Mouse (Mus musculus) regulatory T cell (primary cell): Measurements from ENCODE around the gene Plaa.
"Not testable (repeated sequence)": the region's sequence is repeated elsewhere in the genome, so short reads cannot be mapped to it uniquely, and the experiment has no call there.

Experiments used
- in situ Hi-C: fragments of 300-600 bp; cut with MboI, MseI; formaldehyde crosslinking; loops from one replicate; pipeline ENCODE4 v1.15.1; 2025; ENCODE audit warnings: high pct_unique_total_duplicates

Plaa gene

DNA sequence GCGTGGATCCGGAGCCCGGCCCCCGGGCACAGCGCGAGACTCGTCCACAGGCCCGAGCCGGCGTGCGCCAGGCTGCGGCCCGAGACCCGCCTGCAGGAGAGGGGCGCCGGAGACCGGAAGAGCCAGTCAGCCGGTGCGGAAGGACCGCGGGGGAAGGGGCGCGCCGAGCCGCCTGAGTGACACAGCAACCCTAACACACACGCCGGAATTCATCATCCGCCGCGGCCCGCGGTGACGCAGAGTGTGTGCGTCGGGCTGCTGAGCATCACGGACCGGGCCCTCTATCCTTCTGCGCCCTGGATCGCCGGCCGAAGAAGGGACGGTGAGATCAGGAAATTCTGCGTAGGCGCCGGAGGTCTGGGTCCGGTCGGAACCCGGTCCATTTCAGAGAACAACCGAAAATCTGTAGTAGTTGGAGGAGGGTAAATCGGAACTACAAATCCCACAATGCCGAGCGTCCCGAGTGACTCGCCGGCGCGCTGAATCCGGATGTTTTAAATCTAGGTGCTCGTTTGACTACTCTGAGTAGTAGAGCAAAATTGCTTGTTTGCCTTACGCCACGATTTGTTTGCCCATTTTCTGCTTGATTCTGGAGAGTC, at the start of gene Plaa:
Gene Plaa (minus strand): TSS at position 214 of the 599 bp plus-strand sequence.
- in situ Hi-C loops, result no loop called here

DNA sequence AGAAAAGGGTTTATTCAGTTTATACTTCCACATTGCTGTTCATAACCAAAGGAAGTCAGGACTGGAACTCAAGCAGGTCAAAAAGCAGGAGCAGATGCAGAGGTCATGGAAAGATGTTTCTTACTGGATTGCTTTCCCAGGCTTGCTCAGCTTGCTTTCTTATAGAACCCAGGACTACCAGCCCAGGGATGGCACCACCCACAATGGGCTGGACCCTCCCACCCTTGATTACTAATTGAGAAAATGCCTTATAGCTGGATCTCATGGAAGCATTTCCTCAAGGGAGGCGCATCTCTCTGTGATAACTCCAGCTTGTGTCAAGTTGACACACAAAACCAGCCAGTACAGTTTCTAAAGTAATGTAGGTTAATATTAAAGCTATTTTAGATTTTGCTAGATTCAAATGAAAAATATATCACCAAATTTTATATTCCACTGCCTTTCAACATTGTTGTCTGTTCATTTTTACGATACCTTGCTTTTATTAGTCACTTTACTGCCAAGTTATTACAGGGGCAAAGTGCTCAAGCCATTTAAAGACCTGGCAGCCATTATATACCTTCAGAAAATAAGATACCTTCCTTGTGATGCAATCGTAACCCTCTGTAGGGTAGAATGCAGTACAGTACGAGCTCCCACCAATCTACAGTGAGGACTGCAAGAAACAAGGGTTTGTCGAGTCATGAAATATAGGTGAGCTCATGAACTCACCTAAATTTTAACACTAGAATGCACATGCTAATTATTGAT, 47.6 kb upstream of the Plaa start:
- in situ Hi-C loops, result not testable (repeated sequence)

DNA sequence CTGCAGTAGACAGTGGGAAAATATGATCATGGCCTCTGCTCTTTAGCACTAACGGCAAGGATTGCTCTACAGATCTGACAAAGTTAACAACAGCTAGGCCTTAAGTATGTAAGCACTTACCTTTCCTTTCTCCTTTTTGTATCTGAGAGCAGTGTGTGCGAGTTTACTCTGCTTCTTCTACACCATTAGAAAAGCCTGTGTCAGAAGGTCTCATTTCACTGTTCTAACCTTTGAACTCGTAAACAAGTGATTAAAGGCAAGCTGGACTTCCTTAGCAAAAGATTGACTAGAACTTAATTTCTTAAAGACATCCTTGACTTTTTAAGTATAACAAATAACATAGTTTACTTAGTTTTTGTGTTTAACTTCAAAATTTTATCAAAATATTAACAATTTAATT, 46.9 kb upstream of the Plaa start, which contains the start of gene Lrrc19:
Gene Lrrc19 (minus strand): TSS at position 225 of the 400 bp plus-strand sequence.
- in situ Hi-C loops, result no loop called here

DNA sequence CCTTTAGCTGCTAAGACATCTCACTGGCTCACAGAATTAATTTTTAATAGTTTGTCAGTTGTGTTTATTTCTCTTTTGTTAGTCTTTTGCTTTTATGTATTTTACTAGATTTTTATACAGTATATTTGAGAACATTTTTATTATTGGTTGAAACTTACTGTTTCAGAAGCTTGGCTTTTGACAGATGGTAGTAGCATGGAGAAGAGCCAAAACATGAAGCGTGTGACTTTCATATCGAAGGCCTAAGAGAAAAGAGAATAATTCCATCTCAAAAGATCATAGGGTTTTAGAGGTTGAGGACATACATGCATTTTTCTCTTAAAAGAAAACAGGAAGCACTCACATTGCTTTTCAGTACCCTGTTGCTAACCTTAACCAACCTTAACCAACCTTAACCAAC, 40.1 kb upstream of the Plaa start:
- in situ Hi-C loops, result no loop called here

DNA sequence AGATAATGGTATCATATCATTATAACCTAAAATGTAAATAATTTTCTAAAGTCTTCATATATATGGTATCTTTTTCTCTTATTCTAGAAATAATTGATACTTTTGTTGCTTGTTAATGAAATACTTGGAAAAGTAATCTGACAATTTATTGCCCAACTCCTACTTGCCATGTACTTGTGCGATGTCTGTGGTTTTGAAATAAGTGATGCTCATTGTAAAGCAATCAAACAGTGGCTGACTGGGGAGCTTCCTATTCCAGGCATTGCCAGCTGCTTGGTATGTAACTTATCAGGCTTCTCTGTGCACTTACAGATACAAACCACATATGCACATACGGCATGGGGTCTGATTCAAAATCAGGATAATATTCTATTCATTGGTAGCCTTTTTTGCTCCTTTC, 17.0 kb upstream of the Plaa start:
- in situ Hi-C loops, result no loop called here

DNA sequence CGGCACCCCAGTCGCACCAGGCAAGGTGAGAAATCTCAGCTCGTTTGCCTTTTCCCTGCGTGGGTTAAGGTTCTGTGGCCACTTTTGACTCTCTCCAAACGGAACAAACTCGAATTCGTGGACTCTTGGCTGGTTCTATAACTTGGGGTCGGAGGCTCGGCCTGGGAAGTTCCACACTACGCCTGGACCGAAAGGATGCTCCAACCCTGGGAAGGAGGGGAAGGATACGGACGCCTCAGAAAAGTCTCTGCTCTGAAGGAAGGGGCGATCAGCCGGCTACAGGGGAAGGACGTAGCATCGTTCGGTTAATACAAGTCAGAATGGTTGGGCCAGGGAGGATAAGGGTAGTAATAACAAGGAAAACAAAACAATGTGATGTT, 11.6 kb upstream of the Plaa start:
- in situ Hi-C loops, result no loop called here

DNA sequence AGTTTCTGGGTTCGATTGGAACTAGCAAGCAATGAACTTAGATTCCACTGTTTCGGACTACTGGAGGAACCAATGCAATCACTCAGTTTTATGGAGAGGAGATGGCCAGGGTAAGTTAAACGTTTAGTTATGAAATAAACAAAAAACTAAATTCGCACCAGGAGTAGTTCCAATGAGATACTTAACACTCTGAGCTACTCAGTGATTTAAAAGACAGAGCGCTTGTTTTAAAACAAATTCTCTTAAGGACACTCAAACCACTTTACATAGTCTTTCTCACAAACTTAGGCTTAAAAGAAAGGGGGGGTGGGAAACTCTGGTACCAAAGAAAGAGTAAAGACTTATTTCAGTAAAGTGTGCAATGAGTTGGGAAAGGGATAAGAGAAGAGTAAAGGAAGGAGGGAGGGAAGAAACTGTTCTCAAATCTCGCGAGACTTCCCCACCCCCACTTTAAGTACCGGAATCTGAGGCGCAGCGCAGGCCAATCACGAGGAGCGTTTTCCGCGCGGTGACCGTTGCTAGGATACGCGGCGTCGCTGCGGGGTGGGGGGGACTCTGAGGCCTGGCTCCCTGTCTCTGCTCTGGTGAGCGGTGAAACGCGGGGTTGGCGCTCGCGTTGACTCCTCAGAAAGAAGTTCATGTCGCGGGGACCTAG, 11.1 kb upstream of the Plaa start, which contains the start of gene Ift74:
Gene Ift74 (plus strand): TSS at position 520 of the 655 bp plus-strand sequence.
- in situ Hi-C loops, result no loop called here

DNA sequence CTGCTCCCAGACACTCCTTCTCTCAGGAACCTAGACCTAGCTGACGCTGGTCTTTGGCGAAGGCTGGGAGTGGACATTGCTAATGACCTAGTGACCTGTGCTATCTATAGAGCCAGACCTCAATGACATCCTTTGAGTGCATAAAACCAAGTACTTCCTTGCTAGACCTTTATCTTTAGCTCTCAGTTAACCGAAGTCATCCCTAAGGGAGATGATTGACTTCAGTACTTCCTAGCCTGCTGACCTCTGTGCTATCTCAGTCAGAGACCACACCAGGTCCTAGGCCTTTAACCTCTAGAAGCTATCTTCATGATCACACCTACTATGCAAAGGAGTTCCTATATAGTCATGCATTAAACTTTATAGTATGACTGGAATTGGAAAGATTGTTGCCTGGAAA, 7.3 kb upstream of the Plaa start:
- in situ Hi-C loops, result no loop called here

DNA sequence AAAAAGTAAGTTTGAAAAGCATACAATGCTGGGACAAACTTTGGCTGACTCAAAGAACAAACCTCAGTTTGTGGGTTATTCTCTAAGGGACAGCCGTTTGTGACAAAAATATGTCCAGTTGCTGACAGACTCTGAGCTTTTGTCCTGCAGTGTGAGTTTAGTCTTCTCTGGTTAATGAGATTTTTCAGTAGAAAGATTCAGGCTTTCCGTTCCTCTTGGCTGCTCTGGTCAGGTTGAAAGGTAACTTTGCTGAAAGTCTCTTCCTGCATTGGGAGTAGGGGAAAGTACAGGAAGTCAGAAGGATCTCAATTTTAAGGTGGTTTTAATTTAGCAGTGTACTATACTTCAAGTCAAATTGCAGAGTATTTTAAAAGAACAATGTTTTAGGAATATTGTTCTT, 2.5 kb upstream of the Plaa start:
- in situ Hi-C loops, result no loop called here

DNA sequence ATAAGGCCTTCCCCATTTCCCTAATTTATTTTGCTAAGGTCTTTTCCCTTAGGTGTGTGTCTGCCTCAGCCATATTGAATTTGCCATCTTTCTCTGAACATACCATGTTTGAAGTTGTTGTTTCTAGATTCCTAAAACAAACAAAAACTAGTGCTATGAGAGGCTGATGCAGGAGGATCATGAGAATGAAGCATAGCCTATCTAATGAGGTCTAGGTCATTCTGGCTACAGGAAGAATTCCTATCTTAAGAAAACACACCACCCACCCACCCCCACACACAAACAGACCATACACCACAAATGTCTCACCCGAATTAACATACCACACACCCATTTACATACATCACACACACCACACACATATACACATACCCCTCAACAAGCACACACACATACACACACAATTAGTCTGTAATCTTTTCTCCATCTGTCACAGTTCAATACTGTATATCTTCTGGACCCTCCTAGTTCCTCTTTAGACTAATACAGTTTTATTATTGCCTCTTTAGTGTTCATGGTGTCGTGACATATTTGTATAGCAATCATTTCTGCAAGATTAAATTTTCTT, 1.5 kb upstream of the Plaa start:
- in situ Hi-C loops, result no loop called here

DNA sequence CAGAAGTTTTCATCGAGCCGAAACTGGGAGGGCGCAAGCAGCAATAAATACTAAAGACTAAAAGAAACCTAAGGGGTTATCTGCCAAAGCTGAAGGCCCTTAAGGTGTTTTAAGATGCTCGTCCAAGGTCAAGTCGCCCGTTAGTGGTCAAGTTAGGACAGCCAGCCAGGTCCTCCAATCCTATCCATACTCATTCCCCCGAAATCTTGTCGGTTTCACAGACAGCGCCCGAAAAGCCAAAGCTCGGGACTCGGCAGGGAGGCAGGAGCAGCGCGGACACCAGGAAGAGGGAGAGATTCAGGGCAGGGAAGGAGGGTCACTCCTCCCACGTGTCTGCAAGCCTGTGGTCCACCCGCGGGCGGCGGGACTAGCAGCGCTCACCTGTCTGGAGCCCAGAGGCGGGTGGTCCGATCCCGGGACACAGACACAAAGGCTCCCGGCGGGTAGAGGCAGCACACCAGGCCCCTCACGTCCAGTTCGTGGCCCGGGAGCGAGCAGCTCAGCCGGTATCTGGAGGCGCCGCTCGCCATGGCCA, 481 bp downstream of the Plaa start:
- in situ Hi-C loops, result no loop called here

DNA sequence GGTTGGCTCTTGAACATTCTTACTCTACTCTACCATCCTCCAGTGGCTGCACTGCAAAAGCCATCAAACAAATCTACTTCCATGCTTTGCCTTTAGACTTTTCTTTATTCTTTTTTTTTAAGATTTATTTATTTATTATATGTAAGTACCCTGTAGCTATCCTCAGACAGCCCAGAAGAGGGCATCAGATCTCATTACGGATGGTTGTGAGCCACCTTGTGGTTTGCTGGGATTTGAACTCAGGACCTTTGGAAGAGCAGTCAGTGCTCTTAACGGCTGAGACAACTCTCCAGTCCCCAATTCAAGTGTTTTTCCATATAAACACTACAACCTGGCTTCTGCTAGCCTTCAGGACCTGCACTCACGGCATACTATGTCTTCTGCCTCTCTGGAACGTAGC, 1.6 kb downstream of the Plaa start:
- in situ Hi-C loops, result no loop called here

DNA sequence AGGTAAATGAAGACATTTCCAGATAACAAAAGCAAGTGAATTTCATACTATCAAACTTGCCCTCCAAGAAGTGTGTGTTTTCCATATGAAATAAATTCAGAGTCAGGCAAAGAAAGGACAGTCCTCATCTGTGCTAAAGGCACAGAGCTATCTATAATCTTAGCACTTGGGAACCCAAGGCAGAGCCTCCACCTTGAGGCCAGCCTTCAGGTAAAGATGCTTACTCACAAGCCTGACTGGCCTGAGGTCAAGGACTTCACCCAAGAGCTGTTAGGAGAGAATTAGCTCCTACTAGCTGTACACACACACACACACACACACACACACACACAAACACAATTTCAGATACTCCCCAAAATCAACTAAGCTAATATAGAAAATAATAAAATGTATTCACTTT, 10.3 kb downstream of the Plaa start:
- in situ Hi-C loops, result loop anchor here (25.0 kb wide), 1 partner anchor 345 kb away; the partner anchor contains the start of gene Eqtn

DNA sequence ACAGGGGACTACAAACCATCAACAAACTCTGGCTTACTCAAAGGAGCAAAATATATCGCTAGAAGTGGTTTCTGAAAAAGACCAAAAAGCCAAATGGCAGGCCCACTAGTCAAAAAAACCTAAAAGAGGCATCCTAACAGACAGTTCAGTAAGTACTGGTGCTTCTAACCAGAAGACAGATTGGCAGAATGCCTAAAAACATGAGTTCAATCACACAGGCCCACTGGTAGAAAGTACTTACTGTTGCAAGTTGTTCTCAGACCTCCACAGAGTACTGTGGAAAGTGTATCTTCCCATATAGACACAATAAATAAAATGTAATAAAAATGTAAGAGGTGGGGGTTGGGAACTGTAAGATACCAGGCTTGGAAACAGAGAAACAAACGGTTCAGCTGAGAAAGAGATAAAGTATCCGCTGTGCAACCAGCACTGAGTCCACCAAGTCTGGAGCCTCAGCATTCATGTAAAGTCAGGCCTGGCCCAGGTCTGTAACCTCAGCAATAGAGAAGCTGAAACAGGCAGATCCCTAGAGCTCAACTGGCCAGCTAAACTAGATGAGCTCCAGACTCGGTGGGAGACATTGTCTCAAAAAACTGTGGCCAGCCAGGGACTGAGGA, 11.2 kb downstream of the Plaa start:
- in situ Hi-C loops, result loop anchor here (25.0 kb wide), 1 partner anchor 345 kb away; the partner anchor contains the start of gene Eqtn

DNA sequence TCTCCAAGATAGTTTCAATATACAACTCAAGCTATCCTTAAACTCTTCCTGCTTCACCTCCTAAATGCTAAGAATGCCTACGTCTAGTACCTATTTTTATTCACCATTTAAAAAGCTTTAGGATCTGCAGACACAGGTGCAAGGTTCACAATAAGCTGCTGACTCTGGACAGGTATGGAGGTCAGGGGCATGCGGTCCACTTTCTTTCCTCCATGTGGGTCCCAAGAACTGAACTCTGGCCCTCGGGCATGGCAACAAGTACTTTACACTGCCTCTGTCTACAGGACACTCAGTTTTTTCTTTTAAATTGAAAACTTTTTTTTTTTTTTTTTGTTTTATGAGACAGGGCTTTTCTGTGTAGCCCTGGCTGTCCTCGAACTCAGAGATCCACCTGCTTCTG, 30.4 kb downstream of the Plaa start:
- in situ Hi-C loops, result no loop called here

DNA sequence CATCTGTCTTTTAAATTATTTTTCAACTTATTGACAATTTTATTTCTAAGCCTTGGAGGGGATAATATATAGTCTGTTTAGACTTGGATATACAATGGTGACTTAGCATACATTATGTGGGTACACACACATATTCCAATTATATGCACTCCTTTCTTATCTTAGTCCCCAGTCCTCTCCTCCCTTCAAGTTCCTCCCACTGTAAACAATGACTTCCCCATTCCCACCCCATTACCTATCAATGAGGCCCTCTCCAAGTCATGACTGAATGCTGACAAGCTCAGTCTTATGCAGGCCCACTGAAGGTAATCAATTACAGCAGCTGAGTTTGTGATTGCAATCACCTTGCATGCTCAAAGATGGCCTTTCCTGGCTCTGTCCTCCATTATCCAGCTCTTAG, 38.7 kb downstream of the Plaa start:
- in situ Hi-C loops, result no loop called here

DNA sequence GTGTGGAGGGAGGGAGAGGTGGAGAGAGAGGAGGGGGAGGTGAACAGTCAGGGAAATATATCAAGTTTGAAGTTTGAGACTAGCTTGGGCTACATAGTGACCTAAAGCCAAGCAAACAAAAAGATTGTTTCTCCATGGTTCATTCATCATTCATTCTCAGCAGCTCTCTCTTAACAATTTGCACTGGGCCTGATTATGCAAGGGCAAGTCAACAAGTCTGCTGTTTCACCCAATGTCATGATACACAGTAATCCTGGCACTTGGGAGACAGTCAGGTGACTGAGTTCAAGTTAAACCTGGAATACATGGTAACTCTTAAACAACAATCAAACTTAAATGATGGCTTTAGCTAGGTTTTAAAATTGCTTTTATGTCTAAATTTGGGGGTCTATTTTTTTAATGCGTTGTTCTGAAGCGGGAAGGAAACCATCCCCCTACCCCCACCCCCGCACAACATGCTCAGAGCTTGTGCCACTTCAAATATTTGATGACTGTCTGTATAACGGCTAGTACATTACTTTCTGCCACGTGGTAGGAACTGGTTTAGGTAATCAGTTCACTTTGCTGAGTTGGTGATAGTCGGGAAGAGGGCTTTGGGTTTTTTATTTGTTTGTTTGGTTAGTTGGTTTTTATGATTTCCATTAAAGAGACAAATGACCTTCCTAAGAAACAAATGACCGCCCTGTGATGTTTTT, 40.9 kb downstream of the Plaa start:
- in situ Hi-C loops, result no loop called here

DNA sequence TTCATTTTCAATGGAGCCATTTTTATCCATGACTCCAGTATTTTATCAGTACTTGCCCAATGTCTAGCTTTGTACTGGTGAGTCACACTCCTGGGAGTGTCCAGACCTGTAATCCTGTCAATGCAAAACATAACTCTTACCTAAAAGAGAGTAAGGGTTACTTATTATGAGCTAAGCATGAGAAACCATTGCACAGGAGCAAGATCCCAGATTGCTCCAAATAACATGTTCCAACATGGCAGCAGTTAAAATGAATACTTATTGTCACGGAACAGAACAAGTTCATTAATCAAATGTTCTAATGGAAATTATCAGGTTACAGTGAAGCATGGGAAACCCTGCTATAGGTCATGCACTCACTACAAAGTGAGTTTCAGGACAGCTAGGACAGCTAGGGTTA, 42.7 kb downstream of the Plaa start:
- in situ Hi-C loops, result no loop called here

DNA sequence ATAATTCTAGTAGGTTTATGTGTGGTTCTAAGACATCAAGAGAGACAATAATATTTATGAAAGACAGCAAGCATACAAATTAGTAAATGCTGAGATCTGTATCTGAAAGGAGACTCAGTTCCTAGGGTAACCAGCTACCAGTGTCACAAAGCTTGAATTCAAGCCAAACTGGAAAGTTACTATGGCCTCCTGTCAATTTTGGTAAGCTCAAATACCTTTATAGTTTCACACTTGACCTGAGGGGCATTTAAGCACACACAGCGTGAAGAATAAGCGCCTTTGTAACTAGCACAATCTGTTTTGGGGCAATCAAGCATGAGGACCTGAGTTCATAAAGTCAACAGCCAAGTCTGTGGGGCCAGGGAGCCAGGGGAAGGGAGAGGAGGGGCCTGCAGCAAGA, 43.8 kb downstream of the Plaa start:
- in situ Hi-C loops, result no loop called here

DNA sequence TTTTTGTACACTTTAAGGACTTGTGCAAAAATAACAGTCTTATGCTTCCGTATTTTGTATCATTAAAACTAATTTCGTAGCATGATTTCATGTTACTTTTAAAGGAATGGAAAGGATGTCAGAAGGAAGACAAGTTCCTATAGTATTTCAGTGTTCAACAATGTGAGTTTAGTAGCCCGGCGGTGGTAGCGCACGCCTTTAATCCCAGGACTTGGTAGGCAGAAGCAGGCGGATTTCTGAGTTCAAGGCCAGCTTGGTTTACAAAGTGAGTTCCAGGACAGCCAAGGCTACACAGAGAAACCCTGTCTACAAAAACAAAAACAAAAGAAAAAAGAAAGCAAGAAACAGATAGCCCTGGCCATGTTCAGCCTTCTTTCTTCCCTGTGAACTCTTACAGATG, 45.9 kb downstream of the Plaa start:
- in situ Hi-C loops, result no loop called here
